Mouse (Mus musculus) adrenal gland, adult 18-20 months (tissue): ENCODE measurements around the gene Tmem151b. TPM values are rescaled to one million over a fixed set of nuclear protein-coding genes. Genes with fewer than 3 reads are reported as not detected.
A peak's percentile ranks its signal among the peaks of the same experiment; 100 is the strongest.

Experiments used
- DNase-seq, 2 experiments: peaks; one replicate each; pipeline ENCODE4 v3.0.0; 2021 to 2022; ENCODE audit warnings: low spot score in 2 of 2
- total RNA-seq, 2 experiments: library from RNA; stranded (reverse); gene quantifications; 1 replicate in 1 of 2; 2 replicates in 1 of 2; pipeline ENCODE4 v1.2.3; 2021

Gene Tmem151b
- total RNA-seq, 2 experiments from 2014 or later = 0.06 TPM; not detected in 1

DNA sequence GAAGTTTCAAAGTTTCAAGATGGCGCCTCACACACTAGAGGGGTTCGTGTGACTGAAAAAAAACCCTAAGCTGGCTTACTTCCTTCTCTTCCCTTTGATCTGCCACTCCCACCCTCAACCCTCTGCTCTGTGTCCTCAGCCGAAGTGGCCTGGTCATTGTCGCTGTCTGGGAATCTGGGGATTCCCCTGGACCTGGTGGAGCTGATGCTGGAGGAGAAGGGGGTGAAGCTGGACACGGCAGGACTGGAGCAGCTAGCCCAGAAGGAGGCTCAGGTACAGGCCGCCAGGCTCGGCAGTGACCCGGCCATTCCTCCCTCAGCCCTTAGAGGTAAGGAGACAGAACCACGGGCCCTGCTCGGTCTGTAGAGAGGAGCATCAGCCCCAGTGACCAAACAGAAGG, 33.7 kb downstream of the Tmem151b start:
- DNase-seq = no peak

GRCm38 (mm10) chr17:45515204-45515726, 34.2 kb downstream of the Tmem151b start:
- DNase-seq = no peak

DNA sequence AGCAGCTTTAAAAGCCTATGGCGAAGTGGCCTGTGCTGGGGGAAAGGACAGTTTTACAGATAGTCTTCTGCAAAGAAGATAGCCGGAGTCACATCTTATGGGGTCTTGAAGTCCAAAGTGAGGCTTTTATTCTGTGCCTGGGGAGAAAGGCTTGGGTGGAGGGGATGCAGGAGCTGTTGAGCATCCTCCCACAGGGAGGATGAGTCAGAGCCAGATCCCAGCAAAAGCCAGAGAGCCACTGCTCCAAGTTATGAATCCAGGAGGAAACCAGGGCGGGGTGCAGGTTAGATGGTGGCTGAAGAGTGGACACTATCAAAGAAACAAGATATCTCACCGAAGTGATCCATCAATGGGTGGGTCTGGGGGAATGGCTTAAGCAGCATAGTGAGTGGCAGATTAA, 37.7 kb downstream of the Tmem151b start:
- DNase-seq = no peak

GRCm38 (mm10) chr17:45510871-45511270, 38.6 kb downstream of the Tmem151b start:
- no peak for DNase-seq

- DNase-seq = peak; percentile 90 to 94
These were observed 42.7 kb downstream of the Tmem151b start, which contains the start of gene Aars2 for GRCm38 (mm10) chr17:45506700-45507189. Gene Aars2 (plus strand): TSS chr17:45506841.

DNA sequence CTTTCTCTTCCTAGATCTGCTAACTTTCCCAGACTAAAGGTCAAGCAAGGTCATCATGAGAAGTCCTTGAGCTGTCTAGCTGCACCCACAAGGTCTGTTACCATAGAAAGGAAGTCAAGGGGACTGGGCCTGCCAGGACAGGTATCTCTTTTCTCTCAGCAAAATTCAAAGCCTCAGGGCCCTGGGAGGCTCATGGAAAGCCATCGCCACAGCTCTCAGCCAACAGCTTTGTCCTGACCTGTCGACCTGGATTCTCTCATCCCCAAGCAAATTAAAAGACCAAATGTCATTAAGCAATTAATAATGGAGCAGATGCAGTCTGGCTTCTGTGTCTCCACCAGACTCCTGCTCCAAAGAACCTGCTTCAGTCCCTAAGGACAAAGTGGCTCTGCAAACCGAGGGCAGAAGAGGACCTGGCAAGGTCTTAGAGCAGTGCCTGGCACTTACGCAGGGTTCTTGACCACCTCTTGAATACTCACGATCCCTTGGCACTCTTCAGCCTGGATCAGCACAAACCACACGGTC, 43.5 kb downstream of the Tmem151b start:
- DNase-seq = no peak

DNA sequence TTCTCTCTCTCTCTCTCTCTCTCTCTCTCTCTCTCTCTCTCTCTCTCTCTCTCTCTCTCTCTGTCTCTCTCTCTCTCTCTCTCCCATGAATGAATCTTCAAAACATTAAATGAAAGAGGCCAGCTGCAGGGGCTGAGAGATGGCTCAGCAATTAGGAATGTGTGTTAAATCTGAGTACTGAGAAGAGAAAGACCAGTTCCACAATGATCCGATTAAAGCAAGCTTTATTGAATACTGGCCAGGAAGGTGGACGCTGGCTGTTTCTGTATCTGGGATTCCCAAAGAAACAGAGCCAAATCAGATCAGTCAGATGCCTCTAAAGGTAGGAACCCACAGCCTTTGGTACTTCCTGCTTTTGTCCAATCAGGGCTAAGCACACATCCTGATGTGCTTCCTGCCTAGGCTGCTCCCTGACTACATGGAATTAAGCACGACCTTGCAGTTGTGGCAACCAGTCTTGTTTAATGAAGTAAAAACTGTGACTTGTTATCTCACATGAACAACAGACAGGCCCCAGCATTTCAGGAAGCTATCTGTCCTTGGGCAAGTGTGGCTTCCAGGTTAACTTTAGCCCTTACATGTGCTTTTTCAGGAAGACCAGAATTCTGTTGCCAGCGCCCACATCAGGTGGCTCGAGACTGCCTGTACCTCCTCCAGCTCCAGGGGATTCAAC, 46.0 kb downstream of the Tmem151b start:
- DNase-seq = no peak

DNA sequence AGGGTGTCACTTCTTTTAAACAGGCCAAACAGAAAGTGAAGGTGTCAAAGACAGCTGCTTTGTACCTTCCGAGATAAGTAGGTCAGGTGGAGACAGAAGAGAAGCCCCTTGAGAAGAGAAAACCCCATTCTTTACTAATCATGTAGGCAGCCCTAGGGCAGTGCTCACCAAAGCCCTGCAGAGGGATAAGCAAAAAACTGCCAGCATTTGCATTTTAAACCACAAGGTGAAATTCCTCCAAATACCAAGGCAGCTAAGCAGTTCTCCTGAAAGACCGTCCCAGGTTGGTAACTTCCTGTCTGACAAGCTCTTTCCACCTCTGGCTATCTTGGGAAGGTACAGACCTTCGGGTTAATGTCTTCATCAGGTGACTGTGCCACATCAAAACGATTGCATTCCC, 47.2 kb downstream of the Tmem151b start:
- DNase-seq = no peak

- DNase-seq = no peak
These were observed 48.5 kb downstream of the Tmem151b start for GRCm38 (mm10) chr17:45500981-45501380.

- DNase-seq = no peak
These were observed 50.0 kb downstream of the Tmem151b start for GRCm38 (mm10) chr17:45499516-45499915.

DNA sequence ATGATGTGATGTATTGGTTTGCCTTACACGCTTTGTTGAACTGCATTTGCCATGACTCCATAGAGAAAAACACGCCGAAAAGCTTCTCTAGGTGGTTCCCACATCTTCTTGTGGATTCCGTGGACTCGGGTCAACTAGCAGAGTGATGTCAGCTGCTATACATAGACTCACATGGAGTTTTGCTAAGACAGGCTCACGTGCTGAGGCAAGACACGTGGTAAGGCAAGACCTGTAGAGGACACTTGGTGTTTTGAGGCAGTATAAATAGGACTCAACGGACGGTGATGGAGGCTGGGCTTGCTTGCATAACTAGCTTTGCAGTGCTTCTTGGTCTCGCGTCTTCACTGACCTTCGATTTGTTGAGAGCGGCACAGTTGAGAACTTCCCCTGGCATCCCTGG, 51.1 kb downstream of the Tmem151b start:
- DNase-seq = no peak

GRCm38 (mm10) chr17:45495398-45495797, 54.1 kb downstream of the Tmem151b start:
- DNase-seq = no peak

Other genes with a start within 250 kb of the Tmem151b start
- gene Cdc5l, start 115.9 kb downstream of the Tmem151b start, total RNA-seq = 10 to 100 TPM; 39.9 to 40.9 TPM
- not detected for gene Spats1, start 74.3 kb downstream of the Tmem151b start, total RNA-seq
- gene Aars2, start 42.8 kb downstream of the Tmem151b start, total RNA-seq = 10 to 100 TPM; 15.8 to 17.3 TPM
- gene Tcte1, start 26.2 kb downstream of the Tmem151b start, total RNA-seq = not detected
- 1 to 10 TPM; 2.7 to 3.5 TPM for gene Nfkbie, start 6.0 kb upstream of the Tmem151b start, total RNA-seq
- gene Slc35b2, start 14.2 kb upstream of the Tmem151b start, total RNA-seq = 10 to 100 TPM; 28.1 to 44.2 TPM
- gene Hsp90ab1, start 23.6 kb upstream of the Tmem151b start, total RNA-seq = 1,000 to 10,000 TPM; 2,801 to 2,860 TPM
- gene Slc29a1, start 49.9 kb upstream of the Tmem151b start, total RNA-seq = 100 to 1,000 TPM; 121 to 161 TPM
- gene Mymx, start 52.4 kb upstream of the Tmem151b start, total RNA-seq = not detected
- under 1 TPM; 0.19 to 0.40 TPM for gene Capn11, start 109.6 kb upstream of the Tmem151b start, total RNA-seq
- 100 to 1,000 TPM; 104 to 109 TPM for gene Mrpl14, start 136.6 kb upstream of the Tmem151b start, total RNA-seq
- 10 to 100 TPM; 41.0 to 41.4 TPM for gene Tmem63b, start 137.2 kb upstream of the Tmem151b start, total RNA-seq
- gene 1600014C23Rik, start 184.2 kb upstream of the Tmem151b start, total RNA-seq = not detected